Mouse (Mus musculus) kidney, adult 10 weeks (tissue): ENCODE measurements around the gene Olfr456. TPM values are rescaled to one million over a fixed set of nuclear protein-coding genes. Genes with fewer than 3 reads are reported as not detected.

Source experiments
- polyA plus RNA-seq: library from polyadenylated mRNA; stranded (reverse); fragments of 350-450 nt; fragmentation: Illumina TruSeq; extraction: RNeasy Lipid Tissue Mini Kit (QIAGEN cat#74804); gene quantifications from one replicate; pipeline ENCODE4 v1.2.3, GENCODE M21; 2014; ENCODE audit warnings: low read depth, low replicate concordance

The Olfr456 gene
- polyA plus RNA-seq = not detected

DNA sequence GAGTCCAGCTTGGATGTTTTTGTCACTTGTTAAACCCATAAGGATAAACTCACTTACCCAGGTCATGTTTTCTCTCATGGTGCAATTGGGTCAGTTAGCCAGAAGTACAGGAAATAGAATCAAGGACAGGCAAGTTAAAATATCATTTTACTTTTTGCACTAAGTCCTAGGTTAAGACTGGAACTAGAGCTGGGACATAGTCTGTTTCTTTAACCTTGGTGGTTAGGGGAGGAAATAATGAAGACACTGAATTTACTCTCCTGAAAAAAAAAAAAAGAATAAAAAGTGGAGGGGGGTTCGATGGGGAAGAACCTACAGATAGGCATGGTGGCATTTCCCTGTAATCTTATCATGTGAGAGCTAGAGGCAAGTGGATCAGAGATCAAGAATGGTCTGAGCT, at the start of gene Olfr456:
Olfr456 (minus strand) TSS at position 101 of the 400 bp plus-strand sequence.

DNA sequence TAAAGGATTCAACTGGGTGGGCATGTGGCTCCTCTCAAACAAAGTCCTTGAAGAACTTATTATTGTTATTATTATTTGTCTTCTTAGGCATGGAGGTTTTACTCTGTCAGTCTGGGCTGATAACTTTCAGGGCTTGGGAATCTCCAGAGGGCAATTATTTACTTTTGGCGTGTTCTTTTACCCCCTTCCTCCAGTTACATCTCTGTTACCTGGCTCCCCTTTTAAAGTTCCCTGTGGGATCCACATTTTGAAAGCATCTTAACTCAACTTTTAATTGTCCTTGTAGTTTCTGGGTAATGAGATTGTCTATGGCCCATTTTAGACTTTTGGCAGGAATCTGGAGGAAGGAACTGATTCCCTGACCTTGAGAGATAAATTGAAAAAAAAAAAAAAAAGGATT, 10.8 kb downstream of the Olfr456 start, which contains the start of gene Olfr457:
Olfr457 (minus strand) TSS at position 101 of the 400 bp plus-strand sequence.

DNA sequence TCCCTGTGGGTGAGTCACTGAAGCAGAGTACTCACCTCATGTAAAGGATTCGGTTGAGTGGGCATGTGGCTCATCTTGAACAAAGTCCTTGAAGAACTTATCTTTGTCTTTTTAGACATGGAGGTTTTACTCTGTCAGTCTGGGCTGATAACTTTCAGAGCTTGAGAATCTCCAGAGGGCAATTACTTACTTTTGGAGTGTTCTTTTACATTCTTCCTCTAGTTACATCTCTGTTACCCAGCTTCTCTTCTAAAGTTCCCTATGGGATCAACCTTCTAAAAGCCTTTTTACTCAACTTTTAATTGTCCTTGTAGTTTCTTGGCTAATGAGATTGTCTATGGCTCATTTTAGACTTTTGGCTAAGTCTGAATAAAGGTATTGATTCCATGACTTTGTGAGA, 21.9 kb downstream of the Olfr456 start, which contains the start of gene Olfr458:
Olfr458 (minus strand) TSS at position 101 of the 400 bp plus-strand sequence.

Other genes starting within 250 kb of the Olfr456 start
- 85.7 TPM for gene Gstk1, start 241.3 kb downstream of the Olfr456 start, polyA plus RNA-seq
- gene Tmem139, start 225.2 kb downstream of the Olfr456 start, polyA plus RNA-seq = 22.2 TPM
- 19.3 TPM for gene Casp2, start 222.2 kb downstream of the Olfr456 start, polyA plus RNA-seq
- not detected for gene Clcn1, start 200.5 kb downstream of the Olfr456 start, polyA plus RNA-seq
- gene Fam131b, start 162.6 kb downstream of the Olfr456 start, polyA plus RNA-seq = not detected
- 1.3 TPM for gene Zyx, start 137.6 kb downstream of the Olfr456 start, polyA plus RNA-seq
- gene Epha1, start 113.9 kb downstream of the Olfr456 start, polyA plus RNA-seq = 1.6 TPM
- not detected for gene Tas2r143, start 87.0 kb downstream of the Olfr456 start, polyA plus RNA-seq
- gene Tas2r135, start 81.8 kb downstream of the Olfr456 start, polyA plus RNA-seq = not detected
- gene Tas2r126, start 52.7 kb downstream of the Olfr456 start, polyA plus RNA-seq = not detected
- not detected for gene Olfr458, start 22.0 kb downstream of the Olfr456 start, polyA plus RNA-seq
- gene Olfr457, start 10.9 kb downstream of the Olfr456 start, polyA plus RNA-seq = not detected
- gene Olfr455, start 60.4 kb upstream of the Olfr456 start, polyA plus RNA-seq = not detected
- not detected for gene Tcaf3, start 110.5 kb upstream of the Olfr456 start, polyA plus RNA-seq
- gene Tcaf2, start 158.0 kb upstream of the Olfr456 start, polyA plus RNA-seq = 2.4 TPM
- gene Tcaf1, start 222.9 kb upstream of the Olfr456 start, polyA plus RNA-seq = 20.3 TPM